Mouse (Mus musculus) limb, embryonic 15.5 days (tissue): Measurements from ENCODE around the gene S100a2. TPM values are rescaled to one million over a fixed set of nuclear protein-coding genes. Genes with fewer than 3 reads are reported as not detected.
A peak's percentile ranks its signal among the peaks of the same experiment; 100 is the strongest.

ENCODE experiments used
- ATAC-seq: fragments of 200-750 bp; cut with Nextera tagmentation; 2 replicates; pipeline ENCODE4 v1.8.0; 2017; ENCODE audit warnings: low read depth, moderate TSS enrichment; ENCODE audit not compliant: insufficient number of reproducible peaks, low FRiP score, low TSS enrichment
- H3K27ac ChIP-seq: fragments of 300-500 bp; sonication (generic); 2 replicates; pipeline ENCODE4 v1.5.1; 2015; ENCODE audit warnings: moderate library complexity, mild to moderate bottlenecking, inconsistent platforms
- H3K27me3 ChIP-seq: fragments of 300-500 bp; sonication (generic); 2 replicates; pipeline ENCODE4 v1.6.1; 2015; ENCODE audit warnings: inconsistent platforms
- H3K36me3 ChIP-seq: fragments of 300-500 bp; sonication (generic); 2 replicates; pipeline ENCODE4 v1.6.1; 2015; ENCODE audit warnings: inconsistent platforms
- H3K4me1 ChIP-seq: fragments of 300-500 bp; sonication (generic); 2 replicates; pipeline ENCODE4 v1.6.1; 2015; ENCODE audit warnings: inconsistent platforms
- H3K4me2 ChIP-seq: fragments of 300-500 bp; sonication (generic); 2 replicates; pipeline ENCODE4 v1.6.1; 2015; ENCODE audit warnings: mild to moderate bottlenecking, inconsistent platforms
- H3K4me3 ChIP-seq: fragments of 300-500 bp; sonication (generic); 2 replicates; pipeline ENCODE4 v1.5.1; 2015; ENCODE audit warnings: mild to moderate bottlenecking, inconsistent platforms
- H3K9ac ChIP-seq: fragments of 300-500 bp; sonication (generic); 2 replicates; pipeline ENCODE4 v1.6.1; 2015; ENCODE audit warnings: inconsistent platforms
- H3K9me3 ChIP-seq: fragments of 300-500 bp; sonication (generic); 2 replicates; pipeline ENCODE4 v1.6.1; 2016; ENCODE audit warnings: inconsistent platforms
- WGBS: fragments of 180-500 bp; shearing (Covaris S2); methylation state at CpG from one replicate; pipeline ENCODE4 v1.1.7; 2015; 5-methylcytosine and 5-hydroxymethylcytosine counted together
- polyA plus RNA-seq: library from polyadenylated mRNA; unstranded; fragments of >200 nt; fragmentation: Nextera tagmentation; extraction: Ambion mirVana; gene quantifications from 2 replicates; pipeline ENCODE4 v1.2.1, GENCODE M21; 2015

The S100a2 gene
- polyA plus RNA-seq: not detected in 2 replicates

DNA sequence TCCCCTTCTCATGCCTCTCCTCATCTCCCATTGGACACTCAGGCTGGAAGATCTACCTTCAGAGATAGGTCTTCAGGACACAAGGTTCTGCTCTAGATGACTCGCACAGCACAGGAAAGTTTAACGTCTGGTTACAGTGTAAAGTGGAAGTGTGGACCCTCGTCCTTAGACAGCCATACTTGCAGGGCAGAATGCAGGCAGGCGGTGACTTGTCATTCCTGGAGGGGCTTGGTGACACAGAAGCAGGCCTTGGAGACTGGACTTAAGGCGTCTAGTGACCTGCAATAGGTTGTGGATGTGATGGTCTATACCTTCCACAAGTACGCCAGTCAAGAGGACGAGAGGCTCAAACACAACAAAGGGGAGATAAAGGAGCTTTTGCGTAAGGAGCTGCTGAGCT is at the start of gene S100a2:
Gene S100a2, plus strand, starts transcription at position 301 of the 400 bp plus-strand sequence.
- no peak for ATAC-seq
- Histone ChIP-seq H3K36me3 (no peaks in the 10 kb centered on the region), H3K4me2 (no peak within 1 kb of the TSS), H3K4me1 (peaks cover 25% of the 10 kb centered on the region), H3K4me3 (no peak within 1 kb of the TSS), H3K27me3 (no peaks in the 10 kb centered on the region), H3K27ac (no peak within 1 kb of the TSS), H3K9me3 (no peaks in the 10 kb centered on the region), H3K9ac (no peak within 1 kb of the TSS)
- 80% methylated on average over 8 of the region's 8 CpGs for WGBS

DNA sequence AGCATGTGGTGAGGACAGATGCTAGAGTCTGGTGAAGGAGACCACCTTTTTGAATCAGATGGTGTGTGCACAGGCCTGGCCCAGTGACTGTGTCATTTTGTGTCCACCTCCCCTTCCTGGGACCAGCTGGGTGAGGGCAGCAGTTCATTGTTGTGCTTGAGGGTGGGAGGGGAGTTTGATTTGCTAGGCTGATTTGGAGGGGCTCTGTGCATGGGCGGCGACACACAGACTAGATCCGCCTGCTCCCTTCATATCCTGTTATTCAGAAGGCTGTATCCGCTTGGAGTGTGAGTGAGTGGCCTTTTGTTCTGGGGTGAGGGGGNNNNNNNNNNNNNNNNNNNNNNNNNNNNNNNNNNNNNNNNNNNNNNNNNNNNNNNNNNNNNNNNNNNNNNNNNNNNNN is 49.1 kb upstream of the S100a2 start:
- ATAC-seq: no peak
- peaks cover 31% of the 10 kb centered on the region for H3K4me1 ChIP-seq
- H3K4me2 ChIP-seq: 0 out of 2 replicates have a peak overlapping the region, but pooled peaks have one; percentile 12
- H3K27ac ChIP-seq: peak overlapping the region; percentile 48; the same call in 1 of the 2 replicates
- H3K9me3 ChIP-seq: no peaks in the 10 kb centered on the region
- no peak overlapping the region for H3K9ac ChIP-seq
- WGBS: 68% methylated on average over 4 of the region's 4 CpGs
- H3K36me3 ChIP-seq: no peaks in the 10 kb centered on the region
- no peaks in the 10 kb centered on the region for H3K27me3 ChIP-seq
- peak overlapping the region; percentile 3; the same call in 1 of the 2 replicates for H3K4me3 ChIP-seq

DNA sequence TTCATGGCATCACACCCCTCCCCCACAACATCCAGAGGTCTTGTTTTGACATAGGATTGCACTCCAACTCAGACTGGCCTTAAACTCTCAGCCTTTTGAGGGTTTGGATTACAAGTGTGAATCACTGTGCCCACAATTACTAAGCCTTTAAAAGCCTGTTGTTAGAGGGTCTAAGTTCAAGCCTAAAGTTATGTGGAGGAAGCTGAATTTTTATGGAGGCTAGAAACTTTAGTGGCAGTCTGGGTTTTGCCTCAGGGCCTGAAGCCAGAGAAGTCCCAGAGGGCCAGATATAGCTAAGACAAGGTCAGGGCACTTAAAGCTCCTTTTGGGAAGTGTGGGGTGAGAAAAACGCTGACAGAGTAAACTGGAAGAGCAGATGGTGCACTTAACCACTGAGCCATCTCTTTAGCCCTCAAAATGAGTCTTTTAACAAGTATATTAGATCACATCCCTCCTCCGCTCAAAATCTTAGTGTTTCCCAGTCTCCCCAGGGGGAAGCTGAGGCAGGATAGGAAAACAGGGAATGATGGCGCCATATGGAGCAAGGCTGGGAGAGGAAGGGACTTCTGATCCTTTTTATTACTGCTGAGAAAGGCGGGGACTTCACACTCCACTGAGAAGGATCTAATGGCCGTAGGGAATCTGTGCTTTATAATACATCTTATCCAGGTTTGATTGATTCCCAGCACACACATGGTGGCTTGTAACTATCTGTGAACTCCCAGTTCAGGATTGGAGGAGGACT is 40.2 kb upstream of the S100a2 start:
- H3K4me3 ChIP-seq: no peak overlapping the region
- no peak overlapping the region for H3K4me2 ChIP-seq
- no peaks in the 10 kb centered on the region for H3K36me3 ChIP-seq
- 35% methylated on average over 5 of the region's 5 CpGs for WGBS
- H3K4me1 ChIP-seq: peaks cover 3% of the 10 kb centered on the region; the same call in 1 of the 2 replicates
- no peaks in the 10 kb centered on the region for H3K9me3 ChIP-seq
- no peak overlapping the region for H3K9ac ChIP-seq
- H3K27ac ChIP-seq: no peak overlapping the region
- ATAC-seq: no peak
- no peaks in the 10 kb centered on the region for H3K27me3 ChIP-seq

DNA sequence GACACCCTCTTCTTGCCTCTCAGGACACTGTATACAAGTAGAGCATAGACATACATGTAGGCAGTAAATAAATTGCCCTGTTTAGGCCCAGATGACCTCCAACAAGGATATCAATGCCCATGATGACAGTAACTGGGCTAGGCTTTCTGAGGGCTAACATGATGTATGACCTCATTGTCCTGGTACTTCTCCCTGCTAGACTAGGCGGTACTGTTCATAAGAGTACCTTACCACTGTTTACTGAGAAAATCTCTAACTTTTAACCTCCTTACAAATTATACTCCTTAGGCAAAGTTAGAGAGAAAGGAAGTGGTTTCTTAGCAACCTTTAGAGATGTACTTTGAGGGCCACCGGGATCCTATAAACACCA is 39.6 kb upstream of the S100a2 start:
- Histone ChIP-seq H3K9me3 (no peaks in the 10 kb centered on the region), H3K27me3 (no peaks in the 10 kb centered on the region), H3K9ac (no peak overlapping the region), H3K4me1 (peaks cover 3% of the 10 kb centered on the region; the same call in 1 of the 2 replicates), H3K36me3 (no peaks in the 10 kb centered on the region), H3K27ac (no peak overlapping the region), H3K4me2 (no peak overlapping the region), H3K4me3 (no peak overlapping the region)
- 71% methylated on average over 2 of the region's 2 CpGs for WGBS
- ATAC-seq: no peak

DNA sequence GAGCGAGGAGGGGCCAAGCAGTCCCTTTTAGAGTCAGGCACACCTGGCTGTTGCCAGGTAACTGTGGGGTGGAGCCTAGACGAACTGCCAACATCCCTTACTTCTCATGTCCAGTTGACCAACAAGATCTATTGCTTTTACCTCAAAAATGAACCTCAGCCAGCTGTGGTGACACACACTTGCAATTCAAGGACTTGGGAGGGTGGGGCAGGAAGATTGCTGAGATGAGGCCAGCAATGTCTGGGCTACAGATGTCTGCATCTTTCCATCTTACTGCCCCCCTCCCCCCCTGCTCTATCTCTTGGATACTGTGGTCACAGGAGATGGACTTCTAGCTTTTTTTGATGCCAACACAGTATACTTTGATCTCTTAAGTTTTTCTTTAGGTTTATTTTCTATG is 37.8 kb upstream of the S100a2 start:
- WGBS: 80% methylated on average over 2 of the region's 2 CpGs

DNA sequence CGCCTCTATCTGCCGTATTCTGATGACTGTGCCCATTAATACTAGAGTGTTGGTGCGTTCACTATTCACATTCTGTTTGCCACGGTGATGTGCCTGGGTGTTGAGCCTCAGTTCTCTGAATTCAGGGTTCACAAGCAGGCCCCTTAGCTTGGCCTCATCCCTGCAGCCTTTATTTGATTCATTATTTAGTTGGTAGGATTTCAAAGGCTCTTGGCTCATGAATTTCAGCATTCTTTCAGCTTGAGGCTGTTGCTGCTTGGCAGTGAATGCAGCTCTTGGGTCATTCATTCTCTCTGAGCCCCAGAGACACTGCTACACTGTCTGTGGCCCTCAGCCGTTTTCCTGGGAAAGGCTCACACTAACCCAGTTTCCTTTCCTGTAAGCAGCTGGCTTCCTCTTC is 34.1 kb upstream of the S100a2 start:
- Histone ChIP-seq H3K4me2 (no peak overlapping the region), H3K27me3 (no peaks in the 10 kb centered on the region), H3K9me3 (no peaks in the 10 kb centered on the region), H3K4me3 (no peak overlapping the region), H3K4me1 (peaks cover 7% of the 10 kb centered on the region; the same call in 1 of the 2 replicates), H3K9ac (no peak overlapping the region), H3K27ac (0 out of 2 replicates have a peak overlapping the region, but pooled peaks have one; percentile 43), H3K36me3 (no peaks in the 10 kb centered on the region)
- ATAC-seq: no peak
- WGBS: 51% methylated on average over 5 of the region's 5 CpGs

More for the DNA sequence above, 37.8 kb upstream of the S100a2 start:
- H3K9ac ChIP-seq: no peak overlapping the region
- H3K9me3 ChIP-seq: no peaks in the 10 kb centered on the region
- no peak for ATAC-seq
- no peaks in the 10 kb centered on the region for H3K27me3 ChIP-seq
- peaks cover 7% of the 10 kb centered on the region for H3K4me1 ChIP-seq
- no peak overlapping the region for H3K4me2 ChIP-seq
- H3K4me3 ChIP-seq: no peak overlapping the region
- H3K27ac ChIP-seq: no peak overlapping the region
- no peaks in the 10 kb centered on the region for H3K36me3 ChIP-seq

DNA sequence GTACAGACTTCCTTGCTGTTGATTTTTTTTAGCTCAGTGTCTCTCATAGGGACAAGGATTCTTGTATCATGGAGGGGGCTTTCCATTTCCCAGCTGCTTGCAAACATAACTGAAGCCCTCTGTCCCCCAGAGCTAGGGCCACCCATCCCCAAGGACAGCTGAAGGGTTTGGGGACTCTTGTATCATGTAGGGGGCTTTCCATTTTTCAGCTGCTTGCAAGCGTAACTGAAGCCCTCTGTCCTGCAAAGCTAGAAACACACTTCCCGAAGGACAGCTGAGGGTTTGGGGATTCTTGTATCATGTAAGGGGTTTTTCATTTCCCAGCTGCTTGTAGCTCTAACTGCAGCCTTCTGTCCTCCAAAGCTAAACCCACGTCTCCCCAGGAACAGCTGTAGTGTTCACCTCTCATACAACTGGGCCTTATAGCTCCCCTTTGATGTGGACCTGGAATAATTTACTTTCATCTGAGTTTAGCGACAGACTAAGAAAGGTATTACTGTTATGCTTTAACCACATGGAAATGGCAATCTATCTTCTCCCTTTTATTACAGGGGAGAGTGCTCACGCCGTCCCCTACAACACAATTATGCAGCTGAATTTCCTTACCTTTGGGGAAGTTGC is 29.9 kb upstream of the S100a2 start, which contains the start of gene S100a3:
Gene S100a3, plus strand, starts transcription at position 571 of the 621 bp plus-strand sequence.
- peaks cover 7% of the 10 kb centered on the region; the same call in 1 of the 2 replicates for H3K4me1 ChIP-seq
- no peak within 1 kb of the TSS for H3K4me2 ChIP-seq
- peak within 1 kb of the TSS; percentile 8; the same call in 1 of the 2 replicates for H3K27ac ChIP-seq
- WGBS: 63% methylated on average over 6 of the region's 6 CpGs
- no peak for ATAC-seq
- H3K9ac ChIP-seq: no peak within 1 kb of the TSS
- no peak within 1 kb of the TSS for H3K4me3 ChIP-seq
- no peaks in the 10 kb centered on the region for H3K36me3 ChIP-seq
- no peaks in the 10 kb centered on the region for H3K27me3 ChIP-seq
- no peaks in the 10 kb centered on the region for H3K9me3 ChIP-seq

DNA sequence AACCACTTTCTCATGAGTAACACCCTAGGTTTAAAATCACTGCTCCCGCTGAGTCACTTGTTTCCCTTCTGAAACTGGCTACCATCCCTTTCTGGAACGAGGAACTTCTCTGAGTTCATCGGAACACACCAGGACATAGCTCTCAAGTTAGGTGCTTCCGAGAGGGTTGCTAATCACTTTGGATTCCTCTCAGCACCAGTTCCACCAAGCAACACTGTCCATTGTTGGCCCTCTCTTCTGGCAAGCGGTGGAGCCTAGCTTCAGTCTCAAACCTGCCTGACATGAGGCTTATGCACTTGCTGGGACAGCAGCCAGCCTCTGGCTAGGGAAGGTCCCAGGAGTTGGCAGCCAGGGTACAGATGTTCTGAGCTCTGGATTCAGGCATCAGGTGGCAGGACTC is 15.4 kb upstream of the S100a2 start:
- Histone ChIP-seq H3K4me3 (no peak overlapping the region), H3K4me2 (no peak overlapping the region), H3K9ac (no peak overlapping the region), H3K36me3 (no peaks in the 10 kb centered on the region), H3K27ac (no peak overlapping the region), H3K9me3 (no peaks in the 10 kb centered on the region), H3K4me1 (peaks cover 6% of the 10 kb centered on the region), H3K27me3 (no peaks in the 10 kb centered on the region)
- no peak for ATAC-seq
- 79% methylated on average over 5 of the region's 5 CpGs for WGBS

DNA sequence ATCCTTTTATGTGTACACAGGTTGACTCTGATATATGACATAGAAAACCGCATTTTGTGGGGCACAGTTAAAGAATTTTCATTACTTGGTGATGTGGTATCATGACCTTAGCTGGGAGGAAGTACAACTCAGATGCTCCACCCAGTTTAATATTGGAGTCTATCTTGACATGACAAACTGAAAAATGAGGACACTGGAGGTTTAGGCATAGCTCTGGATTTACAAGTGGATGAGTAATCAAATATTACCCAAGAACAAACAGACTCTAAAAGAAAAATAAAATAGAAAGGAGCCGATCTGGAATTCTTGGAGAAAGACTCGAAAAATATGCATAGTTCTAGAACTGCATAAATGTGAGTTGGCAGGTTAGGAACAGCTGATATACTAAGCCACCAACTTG is 14.7 kb upstream of the S100a2 start:
- Histone ChIP-seq H3K4me2 (no peak overlapping the region), H3K9ac (no peak overlapping the region), H3K4me1 (peaks cover 10% of the 10 kb centered on the region), H3K27me3 (no peaks in the 10 kb centered on the region), H3K27ac (no peak overlapping the region), H3K9me3 (no peaks in the 10 kb centered on the region), H3K4me3 (no peak overlapping the region), H3K36me3 (no peaks in the 10 kb centered on the region)
- WGBS: 77% methylated on average over 3 of the region's 3 CpGs
- no peak for ATAC-seq

DNA sequence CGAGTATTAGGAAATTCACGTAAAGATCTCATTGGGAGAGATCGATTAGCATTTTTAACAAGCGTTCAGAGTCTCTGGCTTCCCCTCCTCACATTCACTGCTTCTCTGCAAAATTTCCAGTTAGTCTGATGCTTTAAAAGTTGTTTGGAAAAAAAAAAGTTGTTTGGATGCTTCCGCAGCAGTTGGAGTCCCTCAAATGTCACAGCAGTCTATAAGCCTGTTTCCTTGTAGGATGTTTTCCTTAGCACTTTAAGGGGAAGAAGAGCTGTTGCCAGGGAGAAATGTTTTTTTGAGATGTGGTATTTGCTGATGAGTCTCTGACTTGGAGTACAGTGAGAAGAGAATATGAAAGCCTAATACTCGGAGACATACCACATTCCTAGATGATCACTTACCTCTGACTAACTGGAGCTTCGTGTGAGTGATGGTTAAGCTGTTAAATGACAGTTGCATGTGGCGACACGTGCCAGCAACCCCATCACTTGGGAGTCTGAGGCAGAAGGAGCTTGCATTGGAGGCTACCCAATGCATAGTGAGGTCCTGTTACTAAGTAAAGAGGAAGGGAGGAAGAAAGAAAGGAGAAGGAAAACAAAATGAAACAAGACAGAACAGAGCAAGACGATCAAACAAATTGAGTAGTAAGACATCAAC is 13.6 kb upstream of the S100a2 start:
- Histone ChIP-seq H3K4me1 (peaks cover 11% of the 10 kb centered on the region), H3K9ac (no peak overlapping the region), H3K36me3 (no peaks in the 10 kb centered on the region), H3K4me2 (no peak overlapping the region), H3K27ac (no peak overlapping the region), H3K9me3 (no peaks in the 10 kb centered on the region), H3K4me3 (no peak overlapping the region), H3K27me3 (no peaks in the 10 kb centered on the region)
- WGBS: 58% methylated on average over 10 of the region's 10 CpGs
- ATAC-seq: no peak

DNA sequence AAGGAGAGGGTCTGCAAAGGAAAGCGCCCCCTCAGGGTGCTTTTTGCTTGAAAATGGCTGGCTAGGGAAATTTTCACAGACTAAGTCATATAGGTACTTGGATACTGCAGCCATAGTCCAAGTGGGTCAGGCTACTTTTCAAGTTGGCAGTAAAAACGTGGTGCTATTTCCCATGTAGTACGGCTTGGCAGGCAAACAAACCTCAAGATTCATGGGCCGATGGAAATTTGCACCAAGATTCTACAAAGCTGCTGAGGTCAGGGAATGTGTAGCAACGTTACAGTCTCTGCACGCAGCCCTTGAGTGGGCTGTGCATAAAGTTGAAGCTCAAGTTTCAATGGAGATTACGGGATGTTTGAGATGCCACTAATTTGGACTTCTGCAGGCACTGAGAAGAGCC is 10.6 kb upstream of the S100a2 start:
- peak; percentile 62; the same call in 1 of the 2 replicates for ATAC-seq
- no peaks in the 10 kb centered on the region for H3K9me3 ChIP-seq
- H3K27ac ChIP-seq: peak overlapping the region; percentile 55
- WGBS: 30% methylated on average over 7 of the region's 7 CpGs
- H3K4me2 ChIP-seq: no peak overlapping the region
- no peak overlapping the region for H3K4me3 ChIP-seq
- H3K4me1 ChIP-seq: peaks cover 17% of the 10 kb centered on the region
- H3K36me3 ChIP-seq: no peaks in the 10 kb centered on the region
- no peak overlapping the region for H3K9ac ChIP-seq
- H3K27me3 ChIP-seq: no peaks in the 10 kb centered on the region

DNA sequence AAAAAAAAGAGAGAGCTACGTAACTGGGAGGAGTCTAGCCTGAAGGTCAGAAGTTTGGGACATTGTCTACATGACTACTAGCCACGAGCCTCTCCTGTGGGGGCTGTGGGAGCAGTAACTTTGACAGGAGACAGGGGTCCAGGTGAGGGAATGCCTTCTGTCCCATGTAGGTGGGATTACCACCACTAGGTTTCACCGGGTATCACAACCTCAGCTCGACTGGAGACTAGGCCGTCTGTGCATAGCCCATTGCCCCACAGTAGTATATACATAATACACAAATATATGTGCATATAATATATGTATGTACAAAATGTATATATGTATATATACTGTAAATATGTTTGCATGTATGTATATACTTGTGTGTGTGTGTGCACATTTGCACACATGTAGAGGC is 8.9 kb upstream of the S100a2 start:
- Histone ChIP-seq H3K27ac (no peak overlapping the region), H3K27me3 (no peaks in the 10 kb centered on the region), H3K36me3 (no peaks in the 10 kb centered on the region), H3K4me1 (peaks cover 25% of the 10 kb centered on the region), H3K4me2 (no peak overlapping the region), H3K9ac (no peak overlapping the region), H3K9me3 (no peaks in the 10 kb centered on the region), H3K4me3 (no peak overlapping the region)
- no peak for ATAC-seq
- WGBS: 91% methylated on average over 5 of the region's 5 CpGs
